Mouse (Mus musculus): ENCODE measurements at regions not wholly inside any gene's neighbourhood (a gene's known extent, or its start where the extent isn't known, plus 50 kb on each side); places are given as distances from the start of the nearest gene placed in this dataset.

- Histone ChIP-seq H3K36me3 (ENCODE audit: control insufficient read depth, insufficient read depth, low read length) (no peaks in the 10 kb centered on the region), H3K4me1 (ENCODE audit: control insufficient read depth, insufficient read depth, low read depth, low read length) (no peaks in the 10 kb centered on the region), H3K27me3 (replicated peaks; ENCODE audit: control insufficient read depth, insufficient read depth, low read length) (no peaks in the 10 kb centered on the region), H3K4me3 (ENCODE audit: low read length) (no peak overlapping the region), H3K9me3 (ENCODE audit: control insufficient read depth, low read length) (no peaks in the 10 kb centered on the region), H3K9ac (ENCODE audit: low read depth, low read length) (no peak overlapping the region), H3K27ac (ENCODE audit: low read depth, low read length) (no peak overlapping the region), H3K4me2 (ENCODE audit: low read length) (no peak overlapping the region)
- 91% methylated on average over 5 of the region's 5 CpGs for WGBS
- ATAC-seq = no peak
Observed at GRCm38 (mm10) chr5:74757557-74757956, 54.8 kb upstream of the Lnx1 start.

- Histone ChIP-seq H3K4me2 (ENCODE audit: low read length) (no peak overlapping the region), H3K9me3 (ENCODE audit: control insufficient read depth, low read length) (no peaks in the 10 kb centered on the region), H3K27ac (ENCODE audit: low read depth, low read length) (no peak overlapping the region), H3K9ac (ENCODE audit: low read depth, low read length) (no peak overlapping the region), H3K4me1 (ENCODE audit: control insufficient read depth, insufficient read depth, low read depth, low read length) (no peaks in the 10 kb centered on the region), H3K36me3 (ENCODE audit: control insufficient read depth, insufficient read depth, low read length) (no peaks in the 10 kb centered on the region), H3K27me3 (replicated peaks; ENCODE audit: control insufficient read depth, insufficient read depth, low read length) (no peaks in the 10 kb centered on the region), H3K4me3 (ENCODE audit: low read length) (no peak overlapping the region)
- WGBS = 93% methylated on average over 3 of the region's 3 CpGs
- ATAC-seq = no peak
Observed at GRCm38 (mm10) chr5:74752961-74753360, 50.2 kb upstream of the Lnx1 start.

All from hindbrain, embryonic 16.5 days (tissue).